Mouse (Mus musculus): ENCODE measurements at regions not wholly inside any gene's neighbourhood (a gene's known extent, or its start where the extent isn't known, plus 50 kb on each side); places are given as distances from the start of the nearest gene placed in this dataset.

- Histone ChIP-seq H3K9ac (no peak overlapping the region), H3K27me3 (ENCODE audit: insufficient read depth, low read length) (no peaks in the 10 kb centered on the region; the same call in 1 of the 2 replicates), H3K9me3 (ENCODE audit: low read length) (no peaks in the 10 kb centered on the region), H3K27ac (ENCODE audit: low read depth, low read length) (no peak overlapping the region), H3K4me1 (ENCODE audit: insufficient read depth) (0 out of 2 replicates have a peak, but pooled peaks cover 4% of the 10 kb centered on the region), H3K4me3 (ENCODE audit: low read depth, low read length) (no peak overlapping the region), H3K36me3 (ENCODE audit: insufficient read depth) (no peaks in the 10 kb centered on the region), H3K4me2 (ENCODE audit: low read depth) (no peak overlapping the region)
- WGBS = 58% methylated on average over 5 of the region's 5 CpGs
- TF ChIP-seq CTCF (IDR thresholded peaks at IDR 0.05; ENCODE audit: low read depth) = no peak
- DNase-seq (peak; percentile 40), ATAC-seq (0 out of 2 replicates have a peak, but pooled peaks have one; percentile 25)
Measured at GRCm38 (mm10) chr11:64832453-64832852, 146.4 kb upstream of the Elac2 start.

DNA sequence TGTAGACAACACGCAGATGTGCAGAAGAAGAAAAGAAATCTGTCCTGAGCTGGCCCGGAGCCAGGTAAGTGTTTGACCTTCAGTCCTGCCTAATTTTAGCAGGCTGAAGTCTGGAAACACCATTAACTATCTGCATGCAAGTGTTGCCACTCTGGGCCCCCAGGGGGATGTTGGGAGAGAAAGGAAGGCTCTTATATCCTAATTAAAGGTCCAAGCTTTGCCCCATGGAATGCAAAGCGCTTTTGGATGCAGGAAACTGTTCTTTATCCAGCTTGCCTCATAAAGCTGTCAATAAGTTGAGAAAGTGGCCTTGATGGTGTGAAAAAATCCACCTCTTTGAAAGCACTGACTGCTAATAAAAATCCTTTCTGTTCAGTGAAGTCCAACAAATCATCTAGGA is 145.1 kb upstream of the Elac2 start:
- Histone ChIP-seq H3K9ac (no peak overlapping the region), H3K36me3 (ENCODE audit: insufficient read depth) (no peaks in the 10 kb centered on the region), H3K4me1 (ENCODE audit: insufficient read depth) (0 out of 2 replicates have a peak, but pooled peaks cover 4% of the 10 kb centered on the region), H3K9me3 (ENCODE audit: low read length) (no peaks in the 10 kb centered on the region), H3K27ac (ENCODE audit: low read depth, low read length) (no peak overlapping the region), H3K4me2 (ENCODE audit: low read depth) (no peak overlapping the region), H3K4me3 (ENCODE audit: low read depth, low read length) (no peak overlapping the region), H3K27me3 (ENCODE audit: insufficient read depth, low read length) (no peaks in the 10 kb centered on the region; the same call in 1 of the 2 replicates)
- DNase-seq (no peak), ATAC-seq (no peak)
- 56% methylated on average over 3 of the region's 3 CpGs for WGBS
- no peak for TF ChIP-seq CTCF (IDR thresholded peaks at IDR 0.05; ENCODE audit: low read depth)

DNA sequence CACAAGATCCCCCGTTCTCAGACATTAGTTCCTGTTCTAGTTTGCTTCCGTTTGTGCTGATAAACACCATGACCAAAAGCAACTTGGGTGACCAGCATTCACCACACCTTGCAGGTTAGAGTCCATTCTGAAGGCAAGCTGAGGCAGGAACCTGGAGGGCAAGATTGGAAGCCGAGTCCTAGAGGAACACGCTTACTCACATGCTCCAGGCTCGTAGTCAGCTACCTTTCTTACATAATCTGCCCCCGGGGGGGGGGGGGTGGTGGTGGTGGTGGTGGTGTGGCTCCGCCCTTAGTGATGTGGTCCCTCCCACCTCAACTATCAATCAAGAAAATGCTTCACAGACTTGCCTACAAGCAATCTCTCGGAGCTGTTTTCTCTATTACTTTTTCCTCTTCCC is 142.1 kb upstream of the Elac2 start:
- Histone ChIP-seq H3K27me3 (ENCODE audit: insufficient read depth, low read length) (no peaks in the 10 kb centered on the region; the same call in 1 of the 2 replicates), H3K36me3 (ENCODE audit: insufficient read depth) (no peaks in the 10 kb centered on the region), H3K9ac (no peak overlapping the region), H3K4me1 (ENCODE audit: insufficient read depth) (0 out of 2 replicates have a peak, but pooled peaks cover 4% of the 10 kb centered on the region), H3K4me2 (ENCODE audit: low read depth) (no peak overlapping the region), H3K4me3 (ENCODE audit: low read depth, low read length) (no peak overlapping the region), H3K9me3 (ENCODE audit: low read length) (no peaks in the 10 kb centered on the region), H3K27ac (ENCODE audit: low read depth, low read length) (no peak overlapping the region)
- WGBS = 87% methylated on average over 8 of the region's 8 CpGs
- ATAC-seq (no peak), DNase-seq (no peak)
- no peak for TF ChIP-seq CTCF (IDR thresholded peaks at IDR 0.05; ENCODE audit: low read depth)

- 90% methylated on average over 2 of the region's 2 CpGs for WGBS
- Histone ChIP-seq H3K9me3 (ENCODE audit: low read length) (no peaks in the 10 kb centered on the region), H3K27ac (ENCODE audit: low read depth, low read length) (no peak overlapping the region), H3K4me2 (ENCODE audit: low read depth) (no peak overlapping the region), H3K4me1 (ENCODE audit: insufficient read depth) (no peaks in the 10 kb centered on the region), H3K9ac (no peak overlapping the region), H3K27me3 (ENCODE audit: insufficient read depth, low read length) (no peaks in the 10 kb centered on the region), H3K4me3 (ENCODE audit: low read depth, low read length) (no peak overlapping the region), H3K36me3 (ENCODE audit: insufficient read depth) (no peaks in the 10 kb centered on the region)
- DNase-seq (no peak), ATAC-seq (no peak)
- no peak for TF ChIP-seq CTCF (IDR thresholded peaks at IDR 0.05; ENCODE audit: low read depth)
Measured at GRCm38 (mm10) chr11:64841092-64841491, 137.7 kb upstream of the Elac2 start.

GRCm38 (mm10) chr11:64842775-64843530 is 135.9 kb upstream of the Elac2 start:
- DNase-seq = no peak
- Histone ChIP-seq H3K27me3 (ENCODE audit: insufficient read depth, low read length) (no peaks in the 10 kb centered on the region), H3K27ac (ENCODE audit: low read depth, low read length) (no peak overlapping the region), H3K4me3 (ENCODE audit: low read depth, low read length) (no peak overlapping the region), H3K4me1 (ENCODE audit: insufficient read depth) (no peaks in the 10 kb centered on the region), H3K9me3 (ENCODE audit: low read length) (no peaks in the 10 kb centered on the region), H3K36me3 (ENCODE audit: insufficient read depth) (no peaks in the 10 kb centered on the region), H3K9ac (no peak overlapping the region), H3K4me2 (ENCODE audit: low read depth) (no peak overlapping the region)
- TF ChIP-seq CTCF (IDR thresholded peaks at IDR 0.05; ENCODE audit: low read depth) = no peak
- ATAC-seq = no peak
- 88% methylated on average over 18 of the region's 18 CpGs for WGBS

DNA sequence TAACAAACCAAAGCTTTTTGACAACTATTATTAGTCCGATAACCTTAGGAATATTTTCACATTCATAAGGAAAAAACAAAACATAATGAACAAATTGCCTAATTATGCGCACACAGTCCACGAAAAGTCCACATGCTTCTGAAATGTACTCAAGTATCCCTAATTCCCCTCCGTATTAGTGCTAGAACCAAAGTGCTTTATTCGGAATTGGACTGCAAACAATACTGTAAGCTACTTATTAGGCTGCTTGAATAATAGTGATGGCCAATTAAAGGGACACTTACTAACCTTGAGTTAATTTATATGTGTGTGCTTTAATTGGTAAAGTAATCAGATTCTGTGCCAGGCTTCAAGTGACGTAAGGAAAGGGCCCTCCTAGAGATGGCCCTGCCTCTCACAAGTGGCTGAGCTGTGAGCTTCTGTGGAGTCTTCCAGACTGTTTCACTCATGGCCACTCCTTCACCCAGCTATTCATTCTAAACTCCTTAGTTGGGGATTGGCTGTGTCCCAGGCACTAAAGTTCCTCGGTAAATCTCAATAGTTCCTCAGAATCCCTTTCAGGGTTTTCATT is 132.2 kb upstream of the Elac2 start:
- Histone ChIP-seq H3K36me3 (ENCODE audit: insufficient read depth) (no peaks in the 10 kb centered on the region), H3K4me3 (ENCODE audit: low read depth, low read length) (no peak overlapping the region), H3K27me3 (ENCODE audit: insufficient read depth, low read length) (no peaks in the 10 kb centered on the region), H3K9ac (no peak overlapping the region), H3K4me1 (ENCODE audit: insufficient read depth) (no peaks in the 10 kb centered on the region), H3K27ac (ENCODE audit: low read depth, low read length) (no peak overlapping the region), H3K4me2 (ENCODE audit: low read depth) (no peak overlapping the region), H3K9me3 (ENCODE audit: low read length) (no peaks in the 10 kb centered on the region)
- DNase-seq (no peak), ATAC-seq (no peak)
- 25% methylated on average over 7 of the region's 7 CpGs for WGBS
- no peak for TF ChIP-seq CTCF (IDR thresholded peaks at IDR 0.05; ENCODE audit: low read depth)

GRCm38 (mm10) chr11:64859636-64860035 is 119.2 kb upstream of the Elac2 start:
- Histone ChIP-seq H3K9me3 (ENCODE audit: low read length) (no peaks in the 10 kb centered on the region), H3K4me3 (ENCODE audit: low read depth, low read length) (no peak overlapping the region), H3K36me3 (ENCODE audit: insufficient read depth) (no peaks in the 10 kb centered on the region), H3K4me2 (ENCODE audit: low read depth) (no peak overlapping the region), H3K4me1 (ENCODE audit: insufficient read depth) (no peaks in the 10 kb centered on the region), H3K9ac (no peak overlapping the region), H3K27ac (ENCODE audit: low read depth, low read length) (no peak overlapping the region), H3K27me3 (ENCODE audit: insufficient read depth, low read length) (no peaks in the 10 kb centered on the region)
- ATAC-seq (no peak), DNase-seq (no peak)
- WGBS = 85% methylated on average over 3 of the region's 3 CpGs
- TF ChIP-seq CTCF (IDR thresholded peaks at IDR 0.05; ENCODE audit: low read depth) = no peak
